Mouse (Mus musculus) gastrocnemius, adult 18-20 months (tissue): ENCODE measurements around the gene Sall1. TPM values are rescaled to one million over a fixed set of nuclear protein-coding genes. Genes with fewer than 3 reads are reported as not detected.

Source experiments
- DNase-seq: peaks from one replicate; pipeline ENCODE4 v3.0.0; 2021; ENCODE audit warnings: low spot score
- long read RNA-seq, 2 experiments: library from polyadenylated mRNA; stranded (forward); transcript quantifications; one replicate each; pipeline ENCODE4 v2.0.0; 2021
- total RNA-seq, 2 experiments: library from RNA; stranded (reverse); gene quantifications; 2 replicates each; pipeline ENCODE4 v1.2.3; 2021

The Sall1 gene
- total RNA-seq, result not detected
- long read RNA-seq, experiment 1, result 0 reads
- long read RNA-seq, experiment 2, result 0 reads

DNA sequence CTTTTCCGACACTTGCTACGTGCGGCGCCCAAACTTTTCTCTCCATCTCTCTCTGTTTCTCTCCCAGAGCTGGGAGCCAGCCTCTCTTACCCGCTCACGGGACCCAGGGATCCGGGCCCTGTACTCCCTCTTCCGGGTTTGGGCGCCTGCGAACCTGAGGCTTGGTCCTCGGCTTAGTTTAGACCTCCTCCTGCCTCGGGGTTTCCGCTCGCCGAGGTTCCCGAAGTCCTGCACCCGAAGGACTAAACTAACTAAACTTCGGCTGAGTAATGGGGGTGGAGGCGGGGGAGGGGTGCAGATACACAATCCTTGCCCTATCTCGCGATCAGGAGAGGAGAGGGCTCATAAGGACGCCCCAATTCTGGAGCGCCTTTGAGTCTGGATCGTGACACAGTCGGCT, at the start of gene Sall1:
Gene Sall1, minus strand, starts transcription at position 223 of the 400 bp plus-strand sequence.
- no peak for DNase-seq

DNA sequence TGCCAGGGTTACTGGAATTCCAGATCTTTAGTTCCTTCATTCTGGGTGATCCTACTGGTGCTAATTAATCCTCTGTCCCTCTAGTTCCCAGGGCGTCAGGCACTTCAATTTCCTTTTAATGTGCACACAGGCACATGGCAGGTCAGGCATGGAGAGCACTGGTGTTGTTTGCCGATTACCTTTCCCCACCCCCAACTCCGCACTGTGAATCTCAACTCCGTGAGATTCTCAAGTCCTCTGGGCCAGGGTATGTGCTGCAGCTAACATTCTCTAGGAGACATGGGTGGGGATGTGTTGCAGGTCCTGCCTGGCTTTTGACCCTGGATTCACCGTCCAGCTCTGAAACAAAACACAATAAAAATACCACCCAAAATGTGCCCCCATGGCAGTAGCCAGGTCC, 46.0 kb upstream of the Sall1 start:
- DNase-seq, result no peak

DNA sequence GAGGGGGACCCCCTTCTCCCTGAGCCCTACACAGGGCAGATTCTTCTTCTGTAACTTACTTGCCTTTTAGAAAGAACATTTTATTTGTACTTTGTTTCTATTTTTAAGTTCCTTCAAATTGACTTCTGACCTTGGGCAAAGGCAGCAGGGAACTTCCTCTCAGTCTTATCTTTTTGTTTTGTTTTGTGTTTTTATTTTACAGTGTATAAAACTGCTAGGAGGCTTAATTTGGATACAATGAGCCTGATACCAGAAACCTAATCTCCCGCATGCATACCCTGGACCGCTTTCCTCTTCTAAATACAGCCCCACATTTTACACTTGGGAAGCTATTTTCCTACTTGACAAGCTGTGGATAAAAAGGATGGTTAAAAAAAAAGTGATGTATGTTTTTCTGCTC, 35.2 kb upstream of the Sall1 start:
- no peak for DNase-seq

DNA sequence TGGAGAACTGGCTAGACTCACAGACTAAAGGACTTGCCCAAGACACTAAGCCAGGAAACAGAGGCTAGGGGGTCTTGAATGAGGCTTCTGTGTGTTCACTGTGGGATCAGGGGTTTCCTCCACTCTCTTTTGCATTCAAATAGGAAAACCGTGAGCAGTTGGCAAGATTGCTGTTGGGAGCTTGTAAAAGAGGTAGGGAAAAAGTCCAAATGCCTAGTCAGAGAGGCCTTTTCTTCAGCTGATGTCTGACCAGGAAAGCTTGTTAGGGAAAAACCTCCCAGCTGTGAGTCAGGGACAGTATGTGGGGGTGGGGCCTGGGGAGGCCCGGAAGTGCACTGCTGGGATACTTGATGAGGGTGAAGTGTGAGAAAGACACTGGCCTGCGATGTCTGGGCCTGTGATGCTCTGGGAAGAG, 29.0 kb upstream of the Sall1 start:
- DNase-seq, result no peak

DNA sequence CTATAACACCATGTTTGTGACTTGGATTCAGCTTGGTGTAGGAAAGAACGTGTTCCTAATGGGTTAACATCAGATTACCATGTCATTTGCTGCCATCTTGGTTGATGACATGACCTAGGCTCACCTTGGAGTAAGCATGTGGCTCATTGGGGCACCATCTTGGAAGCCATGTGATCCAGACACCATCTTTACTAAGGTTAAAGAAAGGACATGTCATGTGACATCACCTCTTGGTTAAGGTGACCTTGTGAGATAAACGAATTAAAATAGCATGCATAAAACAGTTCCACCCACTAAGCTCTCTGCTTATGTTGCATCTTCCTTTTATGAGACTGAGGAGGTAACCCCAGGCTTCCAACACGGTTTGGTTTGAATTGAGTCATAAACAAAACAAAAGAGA, 23.5 kb upstream of the Sall1 start:
- no peak for DNase-seq

DNA sequence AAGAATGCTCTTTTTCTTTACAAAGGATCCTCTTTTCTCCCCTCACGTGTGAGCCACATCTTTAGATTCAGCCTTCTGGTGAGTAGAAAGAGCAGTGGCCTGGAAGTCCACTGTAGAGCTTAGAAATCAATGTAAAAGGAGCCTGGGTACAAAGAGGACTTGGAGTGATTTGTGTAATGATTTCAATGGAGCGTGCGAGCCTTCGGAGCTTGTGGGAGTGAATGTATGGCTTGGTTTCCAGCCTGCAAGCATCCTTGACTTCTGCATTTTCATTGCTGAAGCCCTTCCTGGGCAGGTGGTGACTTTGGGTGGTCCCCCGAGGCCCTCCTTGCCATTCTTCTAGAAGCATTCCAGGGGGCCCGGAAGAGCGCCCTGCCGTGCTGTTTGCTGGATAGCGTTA, 20.1 kb upstream of the Sall1 start:
- DNase-seq, result no peak

DNA sequence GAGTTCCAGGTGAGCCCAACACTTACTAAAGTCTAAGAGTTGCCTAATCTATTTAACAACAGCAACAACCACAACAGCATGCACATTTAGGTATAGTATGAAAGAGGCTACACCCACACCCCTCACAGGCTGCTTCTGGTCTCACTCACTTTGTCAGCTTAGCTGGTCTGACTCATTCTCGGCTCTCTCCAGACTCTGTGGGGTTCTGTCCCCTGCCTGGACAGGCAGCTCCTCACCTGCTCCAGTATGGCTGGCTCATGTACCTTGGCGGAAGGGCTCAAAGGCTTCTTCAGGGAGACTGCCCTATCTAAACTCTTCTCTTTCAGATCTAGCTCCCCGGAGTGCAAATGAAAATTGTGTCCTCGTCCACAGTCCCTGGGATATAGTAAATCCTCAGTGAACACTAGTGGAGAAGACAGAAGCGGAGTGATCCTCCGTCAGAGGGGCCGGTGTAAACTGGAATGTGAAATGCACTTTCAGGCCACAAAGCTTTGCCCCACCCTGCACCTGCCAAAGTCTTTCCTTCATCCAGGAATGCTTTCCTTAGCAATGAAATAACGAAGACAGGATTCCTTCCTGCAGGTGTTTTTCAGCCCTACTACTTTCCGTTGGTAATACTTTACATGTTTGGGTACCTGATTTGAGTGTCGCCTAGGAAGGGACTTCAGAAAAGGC, 19.5 kb upstream of the Sall1 start:
- no peak for DNase-seq

DNA sequence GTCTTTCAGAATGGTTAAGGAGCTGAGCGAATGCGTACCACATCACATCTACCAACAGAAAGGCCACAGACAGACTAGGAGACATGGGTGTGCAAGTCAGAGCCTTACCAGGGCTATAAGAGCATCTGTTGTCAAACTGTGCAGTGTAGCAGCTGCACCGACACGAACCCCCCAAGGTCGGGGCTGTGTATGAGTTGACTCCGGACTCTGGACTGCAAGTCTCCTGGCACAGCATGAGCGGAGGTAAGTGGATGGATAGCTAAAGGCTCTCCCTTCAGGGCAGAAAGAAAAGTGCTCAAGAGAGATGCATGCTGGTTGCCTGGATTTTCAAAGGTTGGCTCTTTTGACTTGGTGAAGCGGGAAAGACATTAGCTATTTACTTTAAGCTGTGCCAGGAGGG, 16.8 kb upstream of the Sall1 start:
- no peak for DNase-seq

DNA sequence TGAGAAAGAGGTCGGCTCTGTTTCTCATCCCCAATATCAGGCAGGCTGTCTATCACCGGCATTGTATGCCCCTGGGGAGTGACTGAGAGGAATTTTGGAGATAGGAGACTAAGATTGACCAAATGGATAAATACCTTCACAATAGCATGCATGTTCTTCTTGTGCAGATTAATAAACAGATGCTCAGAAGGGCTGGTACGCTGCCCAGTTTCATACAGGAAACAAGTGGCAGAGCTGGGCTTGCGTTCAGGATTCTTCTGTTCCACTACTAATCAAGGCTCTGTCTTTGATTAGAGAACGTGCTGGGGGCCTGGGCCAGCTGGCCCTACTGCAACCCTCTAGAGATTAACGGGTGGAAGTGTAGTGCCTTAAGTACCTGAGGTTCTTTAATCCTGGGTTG, 15.5 kb upstream of the Sall1 start:
- DNase-seq, result no peak

DNA sequence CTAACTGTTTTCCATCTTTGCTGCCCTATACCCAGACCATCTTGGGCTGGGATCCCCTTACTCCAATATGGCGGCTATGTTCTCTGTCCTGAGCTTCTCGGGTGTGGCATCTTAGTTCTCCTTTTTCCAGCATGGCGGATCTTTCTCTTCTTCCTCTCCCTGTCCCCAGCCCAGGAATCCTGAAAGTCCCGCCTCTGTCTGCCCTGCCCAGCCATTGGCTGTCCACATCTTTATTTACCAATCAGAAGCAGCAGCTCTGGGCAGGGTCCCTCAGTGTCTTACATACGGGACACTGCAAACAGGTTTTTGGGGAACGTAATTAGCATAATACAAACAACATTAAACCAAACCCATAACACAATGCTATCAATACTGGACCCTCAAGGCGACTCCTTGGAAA, 8.9 kb upstream of the Sall1 start:
- DNase-seq, result no peak

DNA sequence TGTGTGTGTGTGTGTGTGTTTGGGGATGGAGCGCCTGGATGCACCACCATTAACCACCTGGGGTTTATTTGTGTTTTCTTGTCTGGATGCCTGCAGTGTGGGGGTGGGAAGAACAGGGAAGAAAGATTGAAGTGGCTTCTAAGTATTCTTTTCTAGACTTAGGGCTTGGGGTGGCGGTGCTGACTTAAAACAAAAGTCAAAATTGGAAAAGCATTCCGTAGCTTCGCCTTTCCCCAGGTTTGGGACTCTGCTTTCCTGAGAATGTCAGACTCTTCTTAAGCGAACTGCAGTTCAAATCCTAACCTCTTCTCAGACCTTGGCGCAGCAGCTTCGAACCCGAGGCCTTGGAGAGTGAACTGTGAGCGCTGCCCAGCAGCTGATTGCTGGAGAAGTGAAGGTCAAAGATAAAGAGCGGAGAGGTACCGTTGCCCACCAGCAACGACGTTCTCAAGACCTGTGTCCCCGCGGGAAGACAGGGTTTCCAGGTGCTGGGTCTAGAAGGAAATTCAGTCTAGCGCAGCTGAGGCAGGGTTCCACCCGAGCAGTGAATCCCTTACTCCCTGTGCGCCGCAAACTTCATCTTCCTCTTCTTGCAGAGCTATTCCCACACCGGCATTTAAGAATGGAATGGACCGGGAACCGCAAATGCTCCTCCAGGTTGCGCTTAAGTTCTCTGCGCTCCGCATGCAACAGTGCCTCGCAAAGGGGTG, 2.8 kb upstream of the Sall1 start:
- DNase-seq, result no peak

DNA sequence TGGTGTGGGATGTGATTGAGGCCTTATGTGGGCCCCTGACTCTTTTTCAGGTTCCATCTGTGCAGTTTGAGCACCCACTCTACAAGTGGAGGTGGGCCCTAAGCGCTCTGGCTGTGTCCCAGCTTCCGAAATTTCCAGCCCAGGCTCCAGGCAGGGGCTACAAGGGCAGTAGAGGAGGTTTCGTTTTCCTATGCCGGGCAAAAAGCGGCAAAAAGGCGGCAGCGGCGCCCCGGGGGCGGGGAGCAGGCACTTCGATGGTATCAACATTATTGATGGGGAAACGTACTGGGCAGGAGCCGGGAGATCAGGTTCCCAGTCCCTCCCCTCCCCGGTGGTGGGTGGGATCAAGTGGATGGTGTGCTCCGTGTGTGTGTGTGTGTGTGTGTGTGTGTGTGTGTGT, 2.3 kb upstream of the Sall1 start:
- no peak for DNase-seq

DNA sequence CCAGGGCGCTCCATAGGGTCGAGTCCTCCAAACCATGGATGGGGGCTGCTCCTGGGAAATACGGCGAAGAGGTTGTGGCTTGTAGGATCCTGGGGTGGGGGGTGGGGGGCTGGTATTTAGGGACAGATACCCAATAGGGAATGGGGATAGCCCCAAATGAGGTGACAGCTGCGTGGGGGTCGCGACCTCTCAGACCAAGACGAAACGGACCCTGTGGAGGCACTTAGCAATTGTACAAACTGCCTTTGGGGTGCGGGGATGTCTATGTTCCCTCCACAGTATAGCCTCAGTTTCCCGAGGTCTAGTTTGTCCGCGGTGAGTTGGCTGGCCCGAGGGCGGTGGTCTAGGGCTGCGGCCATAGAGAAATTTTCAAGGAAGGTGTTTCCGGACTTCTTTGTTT, 1.8 kb upstream of the Sall1 start:
- no peak for DNase-seq

DNA sequence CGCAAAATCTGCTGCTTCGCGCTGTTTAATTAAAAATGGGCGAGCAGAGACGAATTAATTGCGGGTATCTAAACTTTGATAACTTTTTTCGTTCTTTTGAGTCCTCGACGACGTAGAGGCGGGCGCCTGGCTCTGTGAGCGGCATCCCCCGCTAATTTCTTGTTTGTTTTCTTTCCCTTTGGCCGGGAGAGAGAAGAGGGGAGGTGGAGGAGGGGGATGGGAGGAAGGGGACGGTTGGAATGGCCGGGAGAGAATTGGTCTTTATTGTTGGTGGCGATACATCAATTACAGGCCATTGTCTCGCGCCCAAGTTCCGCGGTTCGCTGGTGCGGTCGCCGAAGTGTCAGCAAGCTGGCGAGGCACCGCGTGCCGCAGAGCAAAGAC, 1.2 kb upstream of the Sall1 start:
- DNase-seq, result no peak

DNA sequence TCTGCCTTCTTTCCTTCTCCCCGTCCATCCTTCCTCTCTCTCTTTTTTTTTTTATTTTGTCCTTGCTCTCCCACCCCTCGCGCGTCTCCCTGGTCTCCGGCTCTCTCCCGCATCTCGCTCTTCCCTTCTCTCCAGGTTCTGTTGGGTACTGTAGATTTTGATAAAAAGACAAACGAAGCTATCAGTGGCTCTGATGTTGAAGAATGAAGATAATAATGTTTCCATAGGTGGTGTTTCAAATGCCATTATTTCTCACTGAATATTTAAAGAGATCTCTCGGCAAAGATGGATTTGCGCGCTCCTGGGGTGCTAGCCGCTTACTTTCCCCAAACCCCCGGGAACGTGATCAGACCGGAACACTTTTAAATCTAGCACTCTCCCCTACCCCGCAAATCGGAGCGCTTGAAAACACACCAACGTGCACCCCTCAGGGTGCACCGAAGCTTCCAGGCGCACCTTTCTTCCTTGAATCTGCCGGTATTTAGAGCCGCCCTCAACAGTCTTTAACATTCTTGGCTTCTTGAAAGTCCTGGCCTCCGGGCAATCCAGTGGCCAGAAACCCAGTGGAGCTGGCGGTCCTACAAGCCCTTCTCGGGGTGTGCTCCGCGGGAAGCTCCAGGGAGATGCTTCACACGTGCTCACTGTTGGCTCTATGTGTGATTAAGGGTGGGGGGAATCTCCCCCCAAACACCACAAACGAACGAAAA, 702 bp upstream of the Sall1 start:
- DNase-seq, result no peak

DNA sequence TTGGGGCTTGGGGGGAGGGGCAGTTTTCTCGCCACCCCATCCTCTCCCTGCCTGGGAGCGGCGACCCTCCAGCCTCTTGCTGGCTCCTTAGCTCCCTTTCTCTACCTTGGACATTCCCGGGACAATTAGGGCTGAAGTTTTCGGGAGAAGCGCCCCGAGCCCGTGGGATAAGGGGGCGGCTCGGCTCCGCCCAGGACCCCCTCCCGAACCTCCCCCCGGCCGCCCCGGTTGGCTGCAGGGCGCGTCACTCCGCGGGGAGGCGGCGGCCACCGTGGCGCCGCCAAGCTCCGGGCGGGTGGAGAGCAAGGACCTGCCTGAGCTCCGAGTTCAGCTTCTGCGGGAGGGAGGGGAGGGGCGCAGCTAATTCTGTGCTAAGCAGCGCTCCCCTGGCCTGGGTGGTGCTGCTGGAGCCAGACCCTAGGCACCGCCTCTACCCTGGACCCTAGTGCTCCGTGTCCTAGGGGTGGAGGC, 556 bp downstream of the Sall1 start:
- DNase-seq, result no peak

DNA sequence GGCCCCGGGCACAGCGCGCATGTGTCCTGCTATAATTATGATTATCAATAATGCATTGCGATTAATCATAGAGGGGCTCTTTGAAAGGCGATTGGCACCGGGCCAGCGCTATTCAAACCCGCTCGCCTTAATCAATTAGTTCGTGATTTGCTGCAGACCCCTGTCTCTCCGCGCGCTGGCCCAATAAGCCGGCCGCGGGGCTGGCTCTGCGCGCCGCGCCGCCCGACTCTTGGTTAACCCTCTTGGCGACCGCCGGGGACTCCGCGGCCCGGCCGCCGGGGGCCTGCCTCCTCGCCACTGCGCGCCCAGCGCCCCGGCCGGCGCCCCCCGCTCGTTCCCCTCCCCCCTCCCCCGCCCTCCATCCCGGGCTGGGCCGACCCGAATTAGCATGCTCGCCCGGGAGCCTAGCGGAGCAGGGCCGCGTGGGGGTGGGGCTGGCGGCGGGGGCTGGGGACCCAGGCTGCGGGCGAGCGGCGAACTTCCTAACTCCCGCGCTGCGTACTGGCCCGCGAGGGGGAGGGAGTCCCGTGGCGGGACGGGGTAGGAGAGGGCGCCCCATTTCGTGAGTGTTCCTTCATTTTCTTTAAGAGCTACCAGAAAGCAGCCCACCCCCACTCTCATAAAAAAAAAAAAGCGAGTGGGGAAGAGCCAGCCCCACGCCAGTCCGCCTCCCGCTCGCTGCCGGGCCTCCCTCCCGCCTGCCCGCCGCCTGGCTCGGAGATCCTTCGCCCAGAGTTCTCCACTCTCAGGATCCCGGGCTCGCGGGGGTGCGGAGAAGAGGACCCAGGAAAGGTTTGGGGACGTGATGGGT, 1.2 kb downstream of the Sall1 start:
- no peak for DNase-seq

DNA sequence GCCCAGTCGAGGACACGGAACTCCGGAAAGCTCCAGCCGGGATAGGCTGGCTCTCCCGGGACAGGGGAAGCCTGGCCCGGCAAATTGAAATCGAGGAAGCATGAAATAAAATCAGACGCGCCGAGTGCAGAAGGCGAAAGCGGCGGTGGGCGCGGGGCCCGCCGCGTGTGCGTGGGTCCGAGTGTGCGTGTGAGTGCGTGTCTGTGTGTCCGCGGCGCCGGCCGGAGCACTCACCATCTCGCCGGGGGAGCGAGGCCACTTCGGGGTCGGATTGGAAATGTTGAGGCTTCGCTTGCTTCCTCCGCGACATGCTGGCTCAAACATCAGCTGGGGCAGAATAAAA, 1.9 kb downstream of the Sall1 start:
- no peak for DNase-seq

DNA sequence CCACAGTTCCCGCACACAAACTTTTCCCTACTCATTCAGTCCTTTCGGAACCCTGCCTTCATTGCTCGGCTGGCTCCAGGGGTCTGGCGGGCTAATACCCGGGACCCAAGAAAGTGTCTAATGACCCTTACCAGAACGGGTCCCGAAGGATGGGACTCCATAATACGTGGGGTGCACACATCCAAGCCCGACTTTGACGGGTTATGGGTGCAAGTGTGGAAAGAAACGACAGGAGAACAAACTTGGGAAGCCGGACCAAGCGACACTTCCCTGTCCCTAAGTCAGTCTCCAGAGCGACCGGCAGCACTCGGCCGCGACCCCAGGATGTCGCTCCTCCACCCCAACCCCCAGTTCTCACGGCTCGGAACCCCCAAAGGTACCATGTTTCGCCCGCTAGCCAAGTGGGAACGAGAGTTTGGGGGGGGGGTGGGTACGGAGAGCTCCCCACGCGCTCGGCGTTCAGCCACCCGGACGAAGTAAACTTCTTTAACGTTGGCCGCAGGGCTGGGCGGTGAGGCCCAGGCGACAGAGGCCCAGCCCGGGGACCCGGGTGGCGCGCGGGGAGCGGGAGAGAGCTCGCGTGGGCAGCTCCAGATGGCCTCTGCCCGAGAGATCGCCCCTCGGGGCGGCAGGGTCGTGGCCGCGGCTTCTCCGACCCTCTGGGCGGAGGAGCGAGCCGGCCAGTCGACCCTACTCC, 2.4 kb downstream of the Sall1 start:
- no peak for DNase-seq

DNA sequence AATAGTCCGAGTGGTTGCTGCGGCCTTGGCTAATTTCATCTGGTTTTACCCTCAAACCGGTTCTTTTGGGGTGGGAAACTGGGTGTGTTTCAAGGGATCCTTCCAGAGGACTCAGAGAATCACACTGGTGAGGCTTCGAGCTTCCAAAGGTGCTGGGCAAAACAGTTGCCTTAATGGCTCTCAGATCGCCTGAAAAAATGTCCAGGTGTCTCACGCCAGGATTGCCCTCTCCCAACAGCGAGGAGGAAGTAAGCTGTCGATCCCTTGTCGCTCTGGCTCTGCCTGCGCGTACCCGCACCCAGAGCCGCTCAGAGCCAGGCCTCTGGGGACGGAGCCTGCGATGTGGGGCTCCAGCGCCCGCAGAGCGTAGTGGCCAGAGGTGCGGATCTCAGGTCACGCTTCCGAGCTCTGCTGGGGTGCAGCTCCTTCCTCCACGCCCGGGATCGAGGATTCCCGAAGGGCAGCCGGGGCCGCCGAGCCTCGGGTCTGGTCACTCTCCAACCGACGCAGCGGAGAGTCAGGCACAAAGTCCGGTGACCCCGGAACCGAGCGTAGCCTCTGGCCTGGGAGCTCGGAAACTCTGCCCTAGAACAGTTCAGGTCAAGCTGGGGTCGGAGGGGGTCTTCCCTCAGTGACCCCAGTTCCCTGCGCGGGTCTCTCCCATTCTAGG, 3.1 kb downstream of the Sall1 start:
- no peak for DNase-seq

DNA sequence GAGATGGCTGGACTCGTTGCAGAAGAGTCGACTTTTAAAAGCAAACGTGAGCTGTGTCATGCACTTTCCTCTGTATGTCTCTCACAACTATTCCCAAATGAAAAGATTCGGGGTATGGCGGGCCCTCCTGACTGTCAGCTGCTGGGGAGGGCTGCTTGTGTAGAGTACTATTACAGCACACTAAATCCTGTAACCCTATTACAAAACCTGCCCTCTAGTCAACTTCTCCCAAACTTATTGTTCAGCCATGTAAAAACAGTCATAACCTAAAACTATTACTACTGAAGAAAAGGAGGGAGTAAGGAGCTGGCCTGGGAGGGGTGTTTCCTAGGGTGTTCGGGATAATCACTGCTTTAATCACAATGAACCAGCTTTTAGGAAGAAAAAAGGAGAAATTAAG, 4.1 kb downstream of the Sall1 start:
- DNase-seq, result no peak
